Mouse (Mus musculus): ENCODE results near the gene Atp7b.

Atp7b gene

DNA sequence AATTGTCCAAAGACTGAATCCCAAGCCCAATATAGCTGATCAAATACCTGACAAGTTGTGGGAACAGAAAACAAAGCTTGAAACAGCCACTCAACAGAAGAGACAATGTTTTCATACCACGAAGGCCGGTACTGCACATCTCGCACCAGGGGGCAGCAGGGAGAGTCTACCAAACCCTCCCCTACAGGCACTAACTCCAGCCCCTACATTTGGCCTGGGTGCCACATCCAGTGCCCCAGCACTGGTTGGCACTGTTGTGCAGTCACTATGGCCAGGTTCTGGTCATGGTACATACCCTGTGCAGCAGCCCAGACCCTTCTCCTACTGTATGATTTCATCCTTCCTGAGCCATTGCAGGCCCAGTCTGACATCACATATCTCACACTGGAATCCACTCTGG lies 31.1 kb downstream of the Atp7b start:
- no peak for DNase-seq (ENCODE audit: extremely low read depth, low read depth, low spot score)

DNA sequence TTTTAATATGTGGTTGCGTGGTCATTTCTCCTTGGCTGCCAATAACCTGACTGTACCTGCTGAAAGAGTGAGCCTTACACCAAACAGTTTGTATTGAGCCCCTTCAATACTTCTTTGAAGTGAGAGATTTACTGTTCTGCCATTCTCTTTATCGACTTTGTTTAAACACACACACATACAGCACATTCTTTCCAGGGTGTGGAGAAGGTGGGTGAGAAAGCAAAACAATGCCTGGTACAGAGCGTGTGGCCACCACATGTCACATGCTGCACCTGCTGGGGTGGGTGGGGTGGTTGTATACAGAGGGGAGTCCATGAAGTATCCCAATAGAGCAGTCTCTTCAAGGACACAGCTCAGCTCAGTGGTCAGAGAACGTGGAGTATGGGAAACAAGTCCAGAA lies 34.9 kb downstream of the Atp7b start:
- no peak for DNase-seq (ENCODE audit: extremely low read depth, low read depth, low spot score)

DNA sequence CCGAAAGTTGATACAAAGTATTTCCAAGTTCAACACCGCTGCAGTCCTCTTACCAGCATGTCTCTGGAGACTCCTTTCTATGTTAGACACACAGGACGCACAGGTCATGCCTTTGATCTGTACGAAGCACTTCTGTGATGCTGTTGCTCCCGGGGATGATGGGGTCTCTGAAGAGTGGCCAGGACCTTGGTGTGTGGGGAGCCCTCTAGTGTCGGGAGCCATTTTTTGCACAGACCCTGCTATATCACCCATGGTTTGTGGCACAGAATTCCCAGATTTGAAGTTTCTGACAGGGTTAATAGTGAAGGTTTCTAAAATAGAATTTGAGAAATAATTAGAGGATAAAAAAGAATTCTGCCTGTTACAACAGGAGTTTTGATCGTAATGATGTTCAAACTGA lies 37.9 kb downstream of the Atp7b start:
- no peak for DNase-seq (ENCODE audit: extremely low read depth, low read depth, low spot score)

DNA sequence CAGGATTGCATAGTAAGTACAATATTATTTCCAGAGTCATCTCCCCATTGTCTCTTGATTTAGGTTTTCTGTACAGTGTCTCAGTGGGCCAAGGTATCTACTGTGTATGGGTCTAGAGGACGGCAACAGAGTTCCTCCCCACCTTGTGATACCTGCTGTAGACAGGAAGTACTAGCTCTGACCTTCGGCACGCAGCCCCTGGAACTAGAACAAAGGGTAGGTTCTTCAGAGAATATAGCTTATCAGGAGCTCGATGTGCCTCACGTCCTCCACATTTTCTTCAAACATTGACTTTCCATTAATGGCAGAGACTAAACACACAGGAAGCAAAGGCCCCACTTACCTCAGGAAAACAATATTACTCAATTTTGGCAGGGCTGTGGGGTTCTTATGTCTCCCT lies 40.6 kb downstream of the Atp7b start:
- DNase-seq (ENCODE audit: extremely low read depth, low read depth, low spot score), result no peak

DNA sequence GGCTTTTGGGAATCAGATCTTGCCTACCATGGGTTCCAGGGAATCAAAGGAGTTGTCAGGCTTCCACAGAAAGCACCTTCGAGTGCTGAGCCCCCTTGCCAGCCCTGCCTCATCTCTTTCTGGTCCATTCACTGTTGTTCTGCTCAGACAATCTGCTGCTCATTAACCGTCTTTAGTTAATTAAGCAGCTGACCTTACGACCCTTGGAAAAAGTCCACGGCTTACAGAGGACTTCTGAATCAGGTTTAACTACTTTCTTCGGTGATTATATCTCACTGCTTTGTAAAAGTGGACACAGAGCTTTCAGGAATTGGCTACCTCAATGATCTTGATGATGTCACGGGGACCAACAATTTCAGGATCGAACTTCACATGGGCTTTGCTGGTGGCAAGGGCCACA lies 42.4 kb downstream of the Atp7b start:
- no peak for DNase-seq (ENCODE audit: extremely low read depth, low read depth, low spot score)

DNA sequence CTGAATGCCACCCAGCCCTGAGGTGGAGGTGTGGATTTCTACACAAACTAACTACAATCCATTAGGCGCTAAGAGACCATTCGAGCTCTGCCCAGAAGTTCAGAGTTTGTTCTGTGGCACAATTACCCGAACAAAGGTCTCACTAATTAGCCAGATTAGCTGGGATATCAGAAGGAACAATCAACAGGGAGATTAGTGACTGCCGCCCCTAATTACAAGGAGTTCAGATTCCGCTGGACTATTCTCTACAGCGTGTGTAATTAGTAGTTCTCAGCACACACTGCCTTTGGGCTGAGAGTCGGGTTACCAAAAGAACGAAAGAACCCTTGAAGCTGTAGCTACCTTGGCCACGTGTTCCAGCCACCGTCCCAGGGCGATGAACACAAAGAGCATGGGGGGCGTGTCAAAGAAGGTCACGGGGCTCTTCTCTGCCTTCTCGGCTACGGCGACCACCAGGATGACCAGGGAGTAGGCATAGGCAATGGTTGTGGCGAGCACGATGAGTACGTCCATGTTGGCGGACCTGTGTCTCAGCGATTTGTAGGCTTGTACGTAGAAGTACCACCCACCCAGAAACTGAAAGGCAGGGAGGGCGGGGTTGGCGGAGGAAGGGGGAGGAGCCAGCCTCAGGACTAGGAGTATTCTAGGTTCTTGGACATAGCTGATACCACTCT lies 46.9 kb downstream of the Atp7b start:
- no peak for DNase-seq (ENCODE audit: extremely low read depth, low read depth, low spot score)

DNA sequence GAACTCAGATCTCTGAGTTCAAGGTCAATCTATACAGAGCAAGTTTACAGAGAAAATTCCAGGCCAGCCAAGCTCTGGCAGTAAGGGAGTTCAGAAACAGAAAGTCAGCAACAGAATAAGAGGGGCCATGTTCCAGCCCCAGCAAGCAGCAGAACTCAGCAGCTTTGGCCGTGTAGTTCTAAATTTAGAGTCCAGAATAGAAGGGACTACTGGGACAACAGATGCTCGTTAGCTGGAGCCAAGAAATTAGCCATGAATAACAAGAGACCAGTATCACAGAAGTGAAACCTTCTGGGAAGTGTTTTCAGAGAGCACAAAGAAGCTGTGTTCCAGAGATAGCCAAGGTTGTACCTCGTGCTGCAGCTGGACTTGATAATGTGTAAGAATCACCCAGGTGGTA lies 50.7 kb downstream of the Atp7b start:
- no peak for DNase-seq (ENCODE audit: extremely low read depth, low read depth, low spot score)

DNA sequence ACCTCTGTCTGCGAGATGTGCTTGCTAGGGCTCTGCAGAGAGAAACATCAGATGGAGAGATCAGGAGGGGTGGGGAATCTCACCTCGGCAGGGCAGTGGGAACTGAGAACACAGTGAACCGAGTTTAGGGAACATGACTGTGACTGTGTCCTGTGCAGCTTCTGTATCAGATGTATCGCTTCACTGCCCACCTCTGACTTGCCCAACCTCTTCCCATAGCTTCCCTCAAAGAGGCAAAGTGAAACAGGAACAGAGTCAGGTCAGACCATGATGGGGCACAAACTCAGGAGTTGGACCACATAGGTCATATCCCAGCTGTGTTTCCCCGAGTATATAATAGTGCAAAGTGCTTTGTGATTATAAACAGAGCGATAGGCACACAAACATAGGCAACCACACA lies 53.7 kb downstream of the Atp7b start:
- DNase-seq (ENCODE audit: extremely low read depth, low read depth, low spot score), result no peak

DNA sequence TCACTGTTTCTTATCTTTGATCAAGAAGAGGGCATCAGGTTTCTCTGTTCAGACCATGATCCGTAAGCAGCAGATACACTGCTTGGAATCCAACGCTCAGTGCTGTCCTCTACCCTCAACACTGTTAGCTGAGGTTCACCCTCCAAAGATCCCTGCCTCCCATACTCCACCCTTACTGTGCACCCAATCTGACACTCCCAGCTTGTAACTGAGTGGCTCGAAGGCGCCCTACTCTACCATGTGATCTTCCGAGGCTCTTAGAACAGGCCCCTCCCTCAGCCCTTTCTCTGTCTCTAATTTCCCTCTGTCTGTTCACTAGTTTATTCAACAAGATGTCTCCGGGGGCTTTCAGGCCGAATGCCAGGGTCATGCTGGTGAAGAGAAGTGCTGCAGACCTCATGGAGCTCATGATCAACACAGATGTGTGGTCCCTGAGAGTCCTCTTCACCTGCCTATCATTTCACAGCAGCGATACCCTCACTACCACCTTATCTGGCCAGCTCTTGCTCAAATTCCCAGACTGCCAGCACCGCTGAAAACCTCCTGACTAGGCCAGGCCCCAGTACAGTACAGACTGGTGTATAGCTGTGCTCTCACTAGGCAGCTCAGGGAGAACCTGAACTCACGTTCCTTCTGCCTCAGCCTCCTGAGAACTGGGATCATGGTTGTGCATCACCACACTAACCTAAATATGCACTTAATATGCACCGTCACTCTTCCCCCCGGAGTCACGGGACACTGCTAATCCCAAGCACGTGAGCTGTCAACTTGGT lies 55.2 kb downstream of the Atp7b start:
- DNase-seq (ENCODE audit: extremely low read depth, low read depth, low spot score), result no peak

DNA sequence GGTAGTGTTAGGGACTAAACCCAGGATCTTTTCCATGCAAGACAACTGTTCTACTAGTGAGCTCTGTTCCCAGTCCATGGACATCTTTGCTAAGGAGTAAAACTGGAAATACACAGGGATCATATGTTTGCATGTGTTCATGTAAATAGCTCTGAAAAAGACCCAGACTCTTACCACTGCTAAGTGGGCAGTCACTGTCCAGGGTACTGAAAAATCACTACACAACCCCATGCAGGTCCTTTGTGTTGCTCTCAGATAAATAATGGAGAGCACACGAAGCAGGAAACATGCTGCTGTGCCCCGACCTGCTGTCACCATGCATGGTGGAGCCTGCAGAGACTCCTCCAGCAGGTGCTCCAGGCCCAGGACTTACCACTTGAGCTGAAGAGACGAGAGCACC lies 64.9 kb downstream of the Atp7b start:
- no peak for DNase-seq (ENCODE audit: extremely low read depth, low read depth, low spot score)

DNA sequence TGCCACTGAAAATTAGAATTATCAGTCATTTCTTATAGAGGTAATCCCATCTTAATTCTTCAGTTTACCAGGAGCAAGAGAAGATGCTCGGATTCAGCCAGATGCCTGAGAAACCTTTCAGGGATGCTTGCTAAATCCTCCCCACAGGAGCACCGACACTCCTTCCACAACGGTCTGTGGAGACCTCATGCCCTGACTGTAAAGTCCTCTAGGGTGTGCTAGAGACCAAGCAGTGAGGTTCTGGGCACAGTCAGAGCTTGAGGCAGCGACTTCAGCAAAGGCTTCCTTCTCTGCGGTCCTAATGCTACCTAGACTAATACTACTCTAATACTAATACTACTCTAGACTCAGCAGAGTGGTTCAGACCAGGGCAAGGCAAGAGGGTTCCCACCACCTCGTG lies 67.9 kb downstream of the Atp7b start:
- no peak for DNase-seq (ENCODE audit: extremely low read depth, low read depth, low spot score)

DNA sequence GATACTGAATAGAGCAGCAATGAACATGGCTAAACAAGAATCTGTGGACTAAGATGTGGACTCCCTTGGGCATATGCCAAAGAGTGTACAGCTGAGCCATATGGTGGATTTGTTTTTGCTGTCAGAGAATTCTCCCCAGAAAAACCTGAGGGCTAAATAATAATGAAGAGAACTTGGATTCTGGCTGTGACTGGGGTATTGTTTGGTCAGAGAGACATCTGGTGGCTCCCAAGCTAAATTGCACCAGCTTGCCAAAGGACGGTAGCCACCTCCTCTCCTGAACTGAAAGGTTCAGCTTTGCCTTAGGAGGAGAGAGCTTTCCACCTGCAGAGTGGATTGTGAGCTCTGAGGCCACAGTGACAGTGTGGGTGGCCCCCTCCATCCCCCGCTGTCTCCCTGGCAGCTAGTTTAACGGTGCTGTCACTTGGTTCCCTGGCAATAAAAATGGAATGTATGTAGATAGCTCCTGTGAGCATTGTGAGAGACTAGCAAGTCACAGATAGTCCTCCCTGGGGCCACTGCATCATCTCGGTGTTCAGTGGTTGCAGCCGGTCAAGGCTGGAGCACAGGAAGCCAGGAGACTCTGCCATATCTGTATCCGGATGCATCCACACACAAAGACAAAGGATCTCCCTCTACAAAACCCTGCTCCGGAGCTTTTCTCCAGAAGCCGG lies 78.3 kb downstream of the Atp7b start:
- no peak for DNase-seq (ENCODE audit: extremely low read depth, low read depth, low spot score)

DNA sequence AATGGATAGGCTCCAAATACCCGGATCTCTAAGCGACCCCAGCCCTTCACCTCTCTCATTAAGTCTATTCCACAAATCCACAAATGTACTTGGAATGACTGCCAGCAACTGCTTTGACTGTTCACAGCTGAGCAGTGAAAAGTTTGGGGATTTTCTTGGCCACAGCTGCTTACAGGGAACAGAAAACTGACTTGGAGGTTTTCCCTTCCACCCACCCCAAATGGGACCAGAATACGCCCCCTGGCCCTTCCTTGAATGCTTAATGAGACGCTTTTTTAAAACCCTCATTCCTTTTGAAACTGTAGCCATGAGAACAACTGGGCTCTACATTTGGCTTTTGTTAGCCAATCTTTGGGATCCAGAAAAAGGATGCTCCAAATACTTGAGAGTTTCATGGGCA lies 81.9 kb downstream of the Atp7b start:
- no peak for DNase-seq (ENCODE audit: extremely low read depth, low read depth, low spot score)

DNA sequence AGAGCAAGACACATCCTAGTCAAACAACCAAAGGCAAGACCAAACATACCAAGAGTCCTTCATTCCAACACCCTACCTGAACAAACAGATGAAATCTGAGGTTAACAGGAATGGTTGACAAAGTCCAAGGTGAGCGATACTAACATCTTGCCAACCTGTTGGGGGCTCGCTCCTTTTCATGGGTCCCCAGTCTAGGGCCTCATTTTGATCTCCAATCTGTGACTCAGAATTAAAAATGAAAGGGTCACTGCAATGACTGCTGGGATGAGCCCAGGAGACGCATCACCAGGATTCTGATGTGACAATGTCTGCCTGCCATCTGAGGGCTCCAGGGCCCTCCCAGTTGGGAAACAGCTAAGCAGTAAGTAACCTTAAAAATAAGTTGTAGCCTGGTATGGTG lies 90.6 kb downstream of the Atp7b start, which contains the start of gene Ccdc70:
Gene Ccdc70, plus strand, starts transcription at position 301 of the 400 bp plus-strand sequence.
- DNase-seq (ENCODE audit: extremely low read depth, low read depth, low spot score), result no peak

DNA sequence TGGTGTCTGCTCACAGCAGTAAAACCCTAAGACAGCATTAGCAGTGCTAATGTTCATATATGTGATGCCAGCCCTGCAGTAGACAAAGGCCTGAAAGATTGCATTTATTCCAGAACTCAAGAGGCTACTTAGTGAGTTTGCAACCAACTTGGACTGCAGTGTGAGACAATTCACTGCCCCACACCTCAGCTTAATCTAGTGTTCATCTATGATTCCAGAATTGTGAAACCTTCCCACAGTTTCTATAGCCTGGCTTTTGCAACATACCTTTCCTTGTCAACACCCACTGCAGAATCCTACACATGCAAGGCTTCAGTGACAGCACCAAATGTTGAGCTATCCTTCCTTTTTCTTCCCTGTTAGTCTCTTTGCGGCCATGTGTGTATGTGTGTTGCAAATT lies 93.5 kb downstream of the Atp7b start:
- peak; percentile 68 for DNase-seq (ENCODE audit: extremely low read depth, low read depth, low spot score)

DNA sequence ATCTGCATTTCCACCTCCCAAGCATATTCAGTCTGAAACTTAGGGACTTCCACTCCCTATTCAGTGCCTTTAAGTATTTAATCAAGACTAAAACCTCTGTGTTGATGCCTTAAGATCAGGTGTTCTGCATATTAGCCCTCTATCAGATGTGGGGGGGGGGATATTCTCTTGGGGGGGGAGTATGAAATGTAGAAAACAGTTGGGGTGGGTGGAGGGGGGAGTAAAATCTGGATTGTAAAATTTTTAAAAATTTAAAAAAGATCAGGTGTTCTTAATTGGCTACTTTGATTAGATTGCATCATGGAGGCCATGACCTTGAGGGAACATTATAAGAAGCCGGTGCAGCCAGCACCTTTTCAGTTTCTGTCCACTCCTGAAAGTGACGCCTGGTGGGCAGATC lies 101.7 kb downstream of the Atp7b start, which contains the start of gene Fam90a1a:
Gene Fam90a1a, plus strand, starts transcription at position 301 of the 400 bp plus-strand sequence.
- no peak for DNase-seq (ENCODE audit: extremely low read depth, low read depth, low spot score)

DNA sequence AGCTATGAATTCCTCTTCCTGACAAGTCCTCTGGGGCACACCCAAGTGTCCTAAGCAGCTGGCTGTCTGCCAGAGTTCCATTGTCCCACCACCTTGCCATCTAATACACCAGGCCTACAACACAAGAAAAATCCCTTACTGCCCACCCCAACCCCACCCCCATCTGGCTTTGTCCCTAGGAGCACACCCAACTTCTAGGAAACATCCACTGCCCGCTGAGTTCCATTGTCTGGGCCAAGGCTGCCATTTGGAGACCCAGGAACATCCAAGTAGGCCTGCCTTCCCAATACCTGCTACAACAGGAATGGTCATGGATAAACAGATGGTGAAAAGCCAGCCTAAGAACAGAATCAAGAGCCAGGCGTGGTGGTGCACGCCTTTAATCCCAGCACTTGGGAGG lies 103.8 kb downstream of the Atp7b start:
- no peak for DNase-seq (ENCODE audit: extremely low read depth, low read depth, low spot score)

DNA sequence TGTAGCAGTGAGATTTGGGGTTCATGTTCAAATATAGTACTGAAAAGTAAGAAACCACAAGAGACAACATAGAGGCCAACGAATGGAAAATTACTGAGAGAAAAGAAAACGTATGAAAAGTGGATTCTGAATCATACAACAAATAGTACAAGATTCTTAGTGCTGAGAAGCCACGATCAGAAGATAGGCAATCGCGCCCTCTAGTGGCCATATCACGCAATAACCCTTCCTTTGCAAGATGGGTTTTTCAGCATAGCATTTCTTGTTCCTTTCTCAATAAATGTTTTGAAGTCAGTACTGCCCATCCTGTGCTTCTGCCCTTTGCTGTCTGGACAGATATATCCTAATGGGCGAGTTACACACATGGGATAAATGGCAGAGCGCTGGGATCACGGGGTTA lies 104.8 kb downstream of the Atp7b start:
- DNase-seq (ENCODE audit: extremely low read depth, low read depth, low spot score), result no peak

DNA sequence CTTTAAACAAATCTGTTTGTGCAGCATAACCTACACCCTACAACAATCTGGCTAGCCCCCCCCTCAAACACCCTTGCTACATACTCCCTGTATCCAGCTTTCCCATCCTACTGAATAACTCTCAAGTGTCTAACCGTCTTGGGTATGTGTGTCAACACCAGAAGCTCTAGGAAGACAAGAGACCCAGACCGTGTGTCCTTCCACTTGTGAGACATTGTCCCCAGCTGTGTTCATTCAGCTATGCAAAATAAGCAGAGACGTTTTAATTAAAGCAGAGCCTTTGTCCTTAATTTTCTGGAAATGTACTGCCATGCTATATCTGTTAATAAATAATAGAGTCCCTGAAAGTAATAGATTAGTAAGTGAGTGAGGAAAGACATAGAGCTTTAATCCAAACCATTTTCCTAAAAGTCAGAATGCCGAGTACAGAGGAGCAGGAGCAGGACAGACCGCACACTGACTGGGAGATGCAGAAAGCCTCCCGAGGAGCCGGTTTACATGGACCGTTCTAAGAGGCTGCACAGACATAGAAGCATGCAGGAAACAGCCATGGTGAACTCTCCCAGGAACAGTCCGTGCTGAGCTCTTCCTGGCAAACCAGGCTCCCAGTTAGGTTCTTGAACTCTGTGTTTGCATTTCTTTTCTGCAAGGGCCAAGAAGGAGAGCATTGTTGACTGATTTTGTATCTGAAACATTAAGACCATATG lies 112.6 kb downstream of the Atp7b start:
- no peak for DNase-seq (ENCODE audit: extremely low read depth, low read depth, low spot score)

DNA sequence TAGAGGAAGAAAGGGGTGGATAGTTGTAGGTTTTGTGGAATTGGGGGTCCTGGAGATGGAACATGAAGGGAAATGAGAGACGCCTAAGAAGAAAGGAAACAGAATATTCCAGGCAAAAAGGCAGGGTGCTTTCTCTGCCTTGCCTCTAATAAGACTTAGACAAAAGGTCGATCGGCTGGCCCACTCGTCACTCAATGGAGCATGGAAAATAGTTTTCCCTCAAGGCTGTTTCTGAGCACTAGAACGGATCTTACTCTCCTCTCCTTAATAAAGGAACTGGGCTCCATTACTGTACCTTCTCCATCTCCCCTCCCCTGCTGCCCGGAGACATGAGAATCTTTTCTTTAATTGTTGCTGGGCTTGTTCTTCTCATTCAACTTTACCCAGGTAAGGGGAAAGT lies 113.6 kb downstream of the Atp7b start, which contains the start of gene Defb13:
Gene Defb13, plus strand, starts transcription at position 301 of the 400 bp plus-strand sequence.
- DNase-seq (ENCODE audit: extremely low read depth, low read depth, low spot score), result no peak

Measured in fat pad, adult 2 months (tissue).